Mouse (Mus musculus) limb, embryonic 12.5 days (tissue): ENCODE measurements around the gene Cdk5r2. TPM values are rescaled to one million over a fixed set of nuclear protein-coding genes. Genes with fewer than 3 reads are reported as not detected.

Source experiments
- ATAC-seq: fragments of 200-750 bp; cut with Nextera tagmentation; 2 replicates; pipeline ENCODE4 v1.8.0; 2017; ENCODE audit warnings: low read depth, moderate TSS enrichment; ENCODE audit not compliant: insufficient number of reproducible peaks, insufficient read depth, low FRiP score, low TSS enrichment
- H3K27ac ChIP-seq: fragments of 300-500 bp; sonication (generic); 2 replicates; pipeline ENCODE4 v1.5.1; 2016; ENCODE audit warnings: mild to moderate bottlenecking, moderate library complexity
- H3K27me3 ChIP-seq: fragments of 300-500 bp; sonication (generic); 2 replicates; pipeline ENCODE4 v1.6.1; 2016; ENCODE audit warnings: mild to moderate bottlenecking, moderate library complexity
- H3K36me3 ChIP-seq: fragments of 300-500 bp; sonication (generic); 2 replicates; pipeline ENCODE4 v1.6.1; 2016; ENCODE audit warnings: mild to moderate bottlenecking, moderate library complexity
- H3K4me1 ChIP-seq: fragments of 300-500 bp; sonication (generic); replicated peaks from 2 replicates; pipeline ENCODE4 v1.6.1; 2016
- H3K4me2 ChIP-seq: fragments of 300-500 bp; sonication (generic); 2 replicates; pipeline ENCODE4 v1.6.1; 2016; ENCODE audit warnings: mild to moderate bottlenecking, moderate library complexity
- H3K4me3 ChIP-seq: fragments of 300-500 bp; sonication (generic); replicated peaks from 2 replicates; pipeline ENCODE4 v1.5.1; 2016; ENCODE audit warnings: mild to moderate bottlenecking
- H3K9ac ChIP-seq: fragments of 300-500 bp; sonication (generic); replicated peaks from 2 replicates; pipeline ENCODE4 v1.6.1; 2016; ENCODE audit warnings: mild to moderate bottlenecking, moderate library complexity
- H3K9me3 ChIP-seq: fragments of 300-500 bp; sonication (generic); 2 replicates; pipeline ENCODE4 v1.6.1; 2016; ENCODE audit warnings: mild to moderate bottlenecking, moderate library complexity
- WGBS: fragments of 180-500 bp; shearing (Covaris S2); methylation state at CpG from one replicate; pipeline ENCODE4 v1.1.7; 2016; 5-methylcytosine and 5-hydroxymethylcytosine counted together
- polyA plus RNA-seq: library from polyadenylated mRNA; unstranded; fragments of >200 nt; fragmentation: Nextera tagmentation; extraction: Ambion mirVana; gene quantifications from 2 replicates; pipeline ENCODE4 v1.2.1, GENCODE M21; 2016

The Cdk5r2 gene
- polyA plus RNA-seq, 1 experiment from 2014 or later, result not detected

DNA sequence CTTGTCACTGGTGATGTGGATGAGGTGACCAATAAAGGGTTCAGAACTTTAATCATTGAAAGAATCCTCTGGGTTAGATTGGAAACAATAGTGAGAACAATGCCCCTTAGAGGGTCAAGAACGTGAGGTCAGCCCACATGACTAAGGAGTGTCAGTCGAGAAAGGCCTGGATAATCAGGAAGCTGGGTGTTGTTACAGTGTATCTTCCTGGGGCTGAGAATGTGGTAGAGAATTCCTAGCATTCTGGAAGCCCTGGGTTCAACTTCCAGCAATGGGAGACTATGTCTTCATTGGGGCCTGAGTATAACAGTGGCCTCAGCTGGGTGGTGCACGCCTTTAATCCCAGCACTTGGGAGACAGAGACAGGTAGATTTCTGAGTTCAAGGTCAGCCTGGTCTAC lies 22.5 kb downstream of the Cdk5r2 start:
- Histone ChIP-seq H3K27ac (no peak overlapping the region), H3K9ac (no peak overlapping the region), H3K27me3 (peaks cover 64% of the 10 kb centered on the region), H3K4me3 (no peak overlapping the region), H3K4me1 (peaks cover 5% of the 10 kb centered on the region), H3K9me3 (no peaks in the 10 kb centered on the region), H3K4me2 (no peak overlapping the region), H3K36me3 (no peaks in the 10 kb centered on the region)
- ATAC-seq, result no peak
- 68% methylated on average over 3 of the region's 3 CpGs for WGBS

DNA sequence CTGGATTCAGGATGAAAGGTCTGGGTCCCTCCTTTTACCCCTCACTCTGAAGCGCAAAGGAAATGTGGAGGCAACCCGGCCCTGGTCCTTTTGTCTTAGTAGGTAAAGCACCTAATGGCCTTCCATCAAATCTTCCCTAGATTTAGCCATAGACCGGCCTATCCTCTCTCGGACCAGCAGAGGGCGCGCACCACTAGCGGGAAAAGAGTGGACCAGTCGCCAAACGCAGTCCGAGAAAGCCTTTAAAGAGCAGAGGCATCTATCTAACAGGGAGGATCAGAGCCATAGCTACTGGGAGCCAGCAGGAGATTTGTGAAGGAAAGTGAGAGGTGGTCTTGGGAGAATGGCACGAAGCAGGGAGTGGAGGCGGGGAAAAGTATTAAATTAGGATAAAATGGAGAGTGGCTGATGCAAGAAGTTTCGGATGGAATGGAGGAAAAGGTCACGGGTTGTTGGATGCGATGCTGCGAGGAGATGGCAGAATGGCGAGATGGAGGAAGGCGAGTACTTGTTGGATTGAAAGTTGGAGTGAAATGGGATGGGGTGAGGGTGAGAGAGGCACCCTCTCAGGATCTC lies 26.1 kb downstream of the Cdk5r2 start:
- no peak for ATAC-seq
- H3K9me3 ChIP-seq, result no peaks in the 10 kb centered on the region
- H3K4me2 ChIP-seq, result no peak overlapping the region
- H3K4me3 ChIP-seq, result no peak overlapping the region
- peaks cover 27% of the 10 kb centered on the region for H3K4me1 ChIP-seq
- peaks cover 96% of the 10 kb centered on the region for H3K27me3 ChIP-seq
- no peak overlapping the region for H3K27ac ChIP-seq
- H3K9ac ChIP-seq, result no peak overlapping the region
- WGBS, result 4% methylated on average over 18 of the region's 18 CpGs
- H3K36me3 ChIP-seq, result no peaks in the 10 kb centered on the region

GRCm38 (mm10) chr1:74882055-74882734 lies 27.5 kb downstream of the Cdk5r2 start:
- H3K9me3 ChIP-seq, result no peaks in the 10 kb centered on the region
- no peak overlapping the region for H3K27ac ChIP-seq
- peak overlapping the region; percentile 33 for H3K4me3 ChIP-seq
- peaks cover 27% of the 10 kb centered on the region for H3K4me1 ChIP-seq
- H3K9ac ChIP-seq, result 0 out of 2 replicates have a peak overlapping the region, but pooled peaks have one; percentile 12
- peaks cover 99% of the 10 kb centered on the region for H3K27me3 ChIP-seq
- under 1% methylated on average over 71 of the region's 74 CpGs for WGBS
- ATAC-seq, result no peak
- no peaks in the 10 kb centered on the region for H3K36me3 ChIP-seq
- H3K4me2 ChIP-seq, result peak overlapping the region; percentile 57

DNA sequence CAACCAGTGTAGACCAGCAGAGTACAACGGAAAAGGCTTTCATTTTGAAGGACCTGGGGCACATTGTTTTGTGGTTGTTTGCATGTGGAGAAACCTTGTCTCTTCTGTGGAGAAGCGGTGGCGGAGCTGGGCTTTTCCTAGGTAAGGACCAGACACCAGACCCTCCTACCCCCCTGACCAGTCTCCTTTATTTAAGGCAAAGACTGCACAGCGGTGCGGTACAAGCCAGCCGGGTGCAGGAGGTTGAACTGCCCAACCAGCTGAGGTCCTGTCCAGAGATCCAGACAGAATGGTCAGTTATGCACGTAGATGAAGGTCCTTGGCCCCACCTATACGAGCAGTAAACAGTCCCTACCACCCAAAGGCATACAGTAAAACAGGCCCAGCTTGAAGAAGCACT lies 28.1 kb downstream of the Cdk5r2 start:
- Histone ChIP-seq H3K27me3 (peaks cover 99% of the 10 kb centered on the region), H3K27ac (no peak overlapping the region), H3K36me3 (no peaks in the 10 kb centered on the region), H3K4me1 (peaks cover 27% of the 10 kb centered on the region), H3K9me3 (no peaks in the 10 kb centered on the region), H3K9ac (no peak overlapping the region), H3K4me3 (0 out of 2 replicates have a peak overlapping the region, but pooled peaks have one; percentile 33), H3K4me2 (peak overlapping the region; percentile 57; the same call in 1 of the 2 replicates)
- no peak for ATAC-seq
- 1% methylated on average over 8 of the region's 8 CpGs for WGBS

GRCm38 (mm10) chr1:74883441-74883840 lies 28.7 kb downstream of the Cdk5r2 start:
- H3K9me3 ChIP-seq, result no peaks in the 10 kb centered on the region
- no peak overlapping the region for H3K27ac ChIP-seq
- H3K4me1 ChIP-seq, result peaks cover 27% of the 10 kb centered on the region

GRCm38 (mm10) chr1:74884196-74885141 lies 29.7 kb downstream of the Cdk5r2 start:
- no peak for ATAC-seq
- Histone ChIP-seq H3K4me3 (peak overlapping the region; percentile 29), H3K4me2 (peak overlapping the region; percentile 50), H3K4me1 (peaks cover 27% of the 10 kb centered on the region), H3K27ac (no peak overlapping the region), H3K36me3 (no peaks in the 10 kb centered on the region), H3K27me3 (peaks cover 97% of the 10 kb centered on the region), H3K9ac (no peak overlapping the region), H3K9me3 (no peaks in the 10 kb centered on the region)
- WGBS, result under 1% methylated on average over 57 of the region's 57 CpGs

More at GRCm38 (mm10) chr1:74883441-74883840, 28.7 kb downstream of the Cdk5r2 start:
- no peak overlapping the region for H3K4me3 ChIP-seq
- H3K4me2 ChIP-seq, result no peak overlapping the region
- 7% methylated on average over 5 of the region's 5 CpGs for WGBS
- no peaks in the 10 kb centered on the region for H3K36me3 ChIP-seq
- ATAC-seq, result no peak
- H3K9ac ChIP-seq, result no peak overlapping the region
- H3K27me3 ChIP-seq, result peaks cover 99% of the 10 kb centered on the region

DNA sequence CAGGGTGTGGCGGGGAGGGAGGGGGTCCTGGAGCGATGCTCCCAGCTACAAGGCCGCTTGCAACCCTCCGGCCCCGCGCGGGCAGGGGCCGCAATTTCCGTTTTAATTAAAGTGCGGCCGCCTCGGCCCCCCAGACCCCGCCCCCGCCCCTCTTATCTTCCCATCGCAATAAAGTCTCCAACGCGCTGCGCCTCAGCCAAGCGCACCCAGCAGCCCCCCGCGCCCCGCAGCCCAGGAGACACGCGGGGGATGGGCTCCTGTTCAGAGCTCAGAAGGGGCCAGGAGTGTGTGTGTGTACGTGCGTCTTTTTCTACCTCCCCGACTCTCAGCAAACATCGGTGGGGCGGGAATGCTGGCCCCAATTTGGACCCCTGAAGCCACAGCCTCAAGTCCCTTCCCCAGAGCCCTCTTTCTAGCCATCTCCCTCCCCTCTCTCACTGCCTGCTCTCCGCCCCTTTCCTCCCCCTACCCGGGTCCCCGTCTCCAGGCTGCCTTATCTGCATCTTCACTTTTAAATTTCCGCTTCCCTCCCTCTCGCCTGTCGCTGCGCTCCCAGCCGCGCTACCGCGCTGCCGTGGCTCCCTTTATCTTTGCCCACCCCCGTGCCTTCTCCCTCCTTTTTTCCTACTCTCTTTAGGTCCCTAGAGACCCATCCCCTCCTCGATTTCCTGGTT lies 30.8 kb downstream of the Cdk5r2 start, which contains the start of gene Fev:
Gene Fev (minus strand): TSS at position 51 of the 674 bp plus-strand sequence.
- Histone ChIP-seq H3K4me1 (peaks cover 27% of the 10 kb centered on the region), H3K9me3 (no peaks in the 10 kb centered on the region), H3K27ac (no peak within 1 kb of the TSS), H3K36me3 (no peaks in the 10 kb centered on the region), H3K4me3 (peak within 1 kb of the TSS; percentile 29), H3K27me3 (peaks cover 97% of the 10 kb centered on the region), H3K4me2 (peak within 1 kb of the TSS; percentile 50), H3K9ac (no peak within 1 kb of the TSS)
- 1% methylated on average over 35 of the region's 43 CpGs for WGBS
- no peak for ATAC-seq

DNA sequence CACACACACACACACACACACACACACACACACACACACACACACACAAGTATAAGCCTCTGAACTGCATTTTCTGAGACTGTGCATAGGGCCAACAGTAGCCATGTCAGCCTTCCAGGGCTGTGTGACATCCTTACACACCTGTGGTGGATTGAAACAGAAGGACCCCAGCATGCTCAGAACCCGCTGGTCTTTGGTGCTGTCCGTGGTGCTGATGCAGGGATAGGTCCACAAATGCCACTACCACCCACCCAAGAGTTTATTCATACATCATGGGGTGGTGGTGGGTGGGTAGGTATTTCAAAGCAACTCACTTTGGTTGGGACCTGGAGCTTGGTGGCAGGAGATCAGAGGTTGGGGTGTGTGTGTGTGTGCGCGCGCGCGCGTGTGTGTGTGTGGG lies 36.8 kb downstream of the Cdk5r2 start:
- no peak for ATAC-seq
- Histone ChIP-seq H3K9me3 (no peaks in the 10 kb centered on the region), H3K36me3 (no peaks in the 10 kb centered on the region), H3K27ac (no peak overlapping the region), H3K4me1 (0 out of 2 replicates have a peak, but pooled peaks cover 3% of the 10 kb centered on the region), H3K9ac (no peak overlapping the region), H3K27me3 (peaks cover 97% of the 10 kb centered on the region), H3K4me3 (no peak overlapping the region), H3K4me2 (no peak overlapping the region)
- WGBS, result 3% methylated on average over 8 of the region's 8 CpGs

- Histone ChIP-seq H3K4me1 (peaks cover 3% of the 10 kb centered on the region; the same call in 1 of the 2 replicates), H3K4me2 (no peak overlapping the region), H3K27me3 (peaks cover 97% of the 10 kb centered on the region), H3K4me3 (0 out of 2 replicates have a peak overlapping the region, but pooled peaks have one; percentile 2), H3K36me3 (no peaks in the 10 kb centered on the region), H3K9me3 (no peaks in the 10 kb centered on the region), H3K9ac (no peak overlapping the region), H3K27ac (no peak overlapping the region)
- ATAC-seq, result no peak
- 2% methylated on average over 39 of the region's 39 CpGs for WGBS
These were observed 37.8 kb downstream of the Cdk5r2 start for GRCm38 (mm10) chr1:74892351-74893133.
